Mouse (Mus musculus) ES-CJ7 (cell line): ENCODE results near the gene Fkbp4.

Experiments
- DNase-seq: peaks from one replicate; pipeline ENCODE4 v3.0.0; 2011; ENCODE audit warnings: low read depth, low spot score

The Fkbp4 gene

GRCm38 (mm10) chr6:128437288-128437687 lies 1.2 kb downstream of the Fkbp4 start:
- no peak for DNase-seq

GRCm38 (mm10) chr6:128436356-128437005 lies 2.0 kb downstream of the Fkbp4 start:
- DNase-seq, result no peak

GRCm38 (mm10) chr6:128435474-128435873 lies 3.0 kb downstream of the Fkbp4 start:
- no peak for DNase-seq

- no peak for DNase-seq
Observed at GRCm38 (mm10) chr6:128433566-128433965, 4.9 kb downstream of the Fkbp4 start.

GRCm38 (mm10) chr6:128432356-128432915 lies 6.0 kb downstream of the Fkbp4 start:
- no peak for DNase-seq

GRCm38 (mm10) chr6:128429826-128430225 lies 8.7 kb downstream of the Fkbp4 start:
- DNase-seq, result no peak

GRCm38 (mm10) chr6:128429300-128429699 lies 9.2 kb downstream of the Fkbp4 start:
- no peak for DNase-seq

- no peak for DNase-seq
Observed at GRCm38 (mm10) chr6:128427571-128427970, 10.9 kb downstream of the Fkbp4 start.

- no peak for DNase-seq
Observed at GRCm38 (mm10) chr6:128425046-128425445, 13.4 kb downstream of the Fkbp4 start.

- peak; percentile 98 for DNase-seq
Observed at GRCm38 (mm10) chr6:128424269-128425019, 14.0 kb downstream of the Fkbp4 start, which contains the start of gene Itfg2. Gene Itfg2 (minus strand): TSS chr6:128424931.

- no peak for DNase-seq
Observed at GRCm38 (mm10) chr6:128423496-128424268, 14.8 kb downstream of the Fkbp4 start.

GRCm38 (mm10) chr6:128421480-128421879 lies 17.0 kb downstream of the Fkbp4 start:
- no peak for DNase-seq

GRCm38 (mm10) chr6:128421036-128421435 lies 17.4 kb downstream of the Fkbp4 start:
- no peak for DNase-seq

- DNase-seq, result no peak
Observed at GRCm38 (mm10) chr6:128418076-128418475, 20.4 kb downstream of the Fkbp4 start.

GRCm38 (mm10) chr6:128416169-128416568 lies 22.3 kb downstream of the Fkbp4 start:
- no peak for DNase-seq

- peak; percentile 76 for DNase-seq
Observed at GRCm38 (mm10) chr6:128411115-128411514, 27.4 kb downstream of the Fkbp4 start.

GRCm38 (mm10) chr6:128410305-128410704 lies 28.2 kb downstream of the Fkbp4 start:
- DNase-seq, result no peak

GRCm38 (mm10) chr6:128408544-128409125 lies 29.8 kb downstream of the Fkbp4 start:
- DNase-seq, result peak; percentile 49

GRCm38 (mm10) chr6:128404708-128405107 lies 33.8 kb downstream of the Fkbp4 start:
- DNase-seq, result no peak

- no peak for DNase-seq
Observed at GRCm38 (mm10) chr6:128399421-128400185, 38.9 kb downstream of the Fkbp4 start.

GRCm38 (mm10) chr6:128398996-128399395 lies 39.5 kb downstream of the Fkbp4 start, which contains the start of gene Nrip2:
Gene Nrip2 (plus strand): TSS chr6:128399296.
- DNase-seq, result no peak
